Mouse (Mus musculus): ENCODE data around the gene Ano6. TPM values are rescaled to one million over a fixed set of nuclear protein-coding genes. Genes with fewer than 3 reads are reported as not detected.

Ano6 gene
- polyA plus RNA-seq, 1 experiment from 2014 or later = 30.8 TPM

DNA sequence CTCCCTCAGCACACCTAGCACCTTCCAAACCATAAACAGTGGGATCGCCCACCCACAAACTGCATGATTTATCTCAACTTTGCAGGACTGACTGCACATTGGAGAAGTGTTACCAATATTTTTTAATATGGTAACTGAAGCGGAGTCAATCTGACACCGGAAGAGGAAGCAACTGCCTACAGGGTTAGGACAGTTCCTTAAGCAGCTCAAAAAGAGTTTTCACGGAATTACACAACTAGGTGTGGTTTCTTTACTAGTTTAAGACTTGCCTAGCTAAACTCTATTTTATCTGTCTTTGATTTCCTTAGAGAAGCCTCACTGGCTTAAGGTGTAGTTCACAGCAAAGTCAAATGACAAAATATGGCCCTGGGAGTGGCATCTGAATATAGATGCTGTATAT, 223.9 kb downstream of the Ano6 start:
- Histone ChIP-seq H3K4me2 (no peak overlapping the region), H3K9ac (ENCODE audit: low read length) (no peak overlapping the region), H3K36me3 (ENCODE audit: control insufficient read depth, insufficient read depth, low read length) (no peaks in the 10 kb centered on the region), H3K4me1 (ENCODE audit: control insufficient read depth, insufficient read depth, low read length) (no peaks in the 10 kb centered on the region), H3K9me3 (ENCODE audit: control insufficient read depth, low read length) (no peaks in the 10 kb centered on the region), H3K27ac (ENCODE audit: low read depth, low read length) (no peak overlapping the region), H3K4me3 (ENCODE audit: low read depth, low read length) (no peak overlapping the region), H3K27me3 (ENCODE audit: control insufficient read depth, insufficient read depth, low read length) (no peaks in the 10 kb centered on the region)
- WGBS = 93% methylated on average over 4 of the region's 4 CpGs
- DNase-seq (ENCODE audit: low spot score, missing footprints) (no peak), ATAC-seq (ENCODE audit: low FRiP score) (no peak)

DNA sequence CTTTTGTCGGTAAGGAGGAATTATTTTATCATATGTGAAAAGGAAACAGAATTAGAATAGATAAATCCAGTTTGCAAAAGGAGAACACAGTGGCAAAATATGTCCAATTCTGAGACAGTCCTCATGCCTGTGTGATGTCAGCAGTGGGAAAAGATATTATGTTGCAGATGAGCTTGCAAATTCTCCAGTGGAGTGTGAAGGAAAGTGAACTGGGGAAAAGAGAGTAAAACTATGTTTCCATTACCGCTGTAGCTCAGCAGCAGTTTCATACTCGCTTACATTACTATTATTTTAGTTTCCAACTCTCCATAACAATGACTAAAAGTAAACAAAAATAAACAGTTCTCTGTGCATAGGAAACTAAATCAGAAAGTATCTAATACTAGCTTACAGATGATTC, 229.8 kb downstream of the Ano6 start:
- no peak overlapping the region for H3K4me3 ChIP-seq (ENCODE audit: low read depth, low read length)
- H3K9ac ChIP-seq (ENCODE audit: low read length) = no peak overlapping the region
- H3K36me3 ChIP-seq (ENCODE audit: control insufficient read depth, insufficient read depth, low read length) = no peaks in the 10 kb centered on the region
- DNase-seq (ENCODE audit: low spot score, missing footprints) (no peak), ATAC-seq (ENCODE audit: low FRiP score) (no peak)
- no peaks in the 10 kb centered on the region for H3K4me1 ChIP-seq (ENCODE audit: control insufficient read depth, insufficient read depth, low read length)
- no peaks in the 10 kb centered on the region for H3K27me3 ChIP-seq (ENCODE audit: control insufficient read depth, insufficient read depth, low read length)
- H3K4me2 ChIP-seq = no peak overlapping the region
- no peaks in the 10 kb centered on the region for H3K9me3 ChIP-seq (ENCODE audit: control insufficient read depth, low read length)
- no peak overlapping the region for H3K27ac ChIP-seq (ENCODE audit: low read depth, low read length)
- WGBS = 95% methylated on average over 3 of the region's 3 CpGs

DNA sequence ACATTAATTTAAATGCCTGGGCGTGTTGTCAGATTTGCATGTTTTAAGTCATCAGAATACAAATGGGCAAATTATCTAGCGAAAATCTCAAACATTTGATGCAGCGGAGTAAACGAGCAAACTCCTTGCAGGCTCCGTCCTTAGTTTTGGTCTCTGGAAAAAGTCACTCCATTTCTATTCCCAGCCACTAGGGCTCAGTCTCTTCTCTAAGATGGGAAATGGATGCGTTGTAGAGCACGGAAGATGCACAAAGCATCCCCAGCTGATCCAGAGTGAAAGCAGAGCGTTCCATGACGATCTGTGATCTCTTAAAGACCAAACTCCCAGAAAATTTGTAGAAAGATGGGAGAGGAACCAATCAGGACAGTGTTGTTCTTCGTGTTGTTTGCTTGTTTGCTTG, 230.9 kb downstream of the Ano6 start:
- no peak overlapping the region for H3K4me2 ChIP-seq
- H3K4me3 ChIP-seq (ENCODE audit: low read depth, low read length) = no peak overlapping the region
- H3K36me3 ChIP-seq (ENCODE audit: control insufficient read depth, insufficient read depth, low read length) = no peaks in the 10 kb centered on the region
- H3K27me3 ChIP-seq (ENCODE audit: control insufficient read depth, insufficient read depth, low read length) = no peaks in the 10 kb centered on the region
- H3K4me1 ChIP-seq (ENCODE audit: control insufficient read depth, insufficient read depth, low read length) = no peaks in the 10 kb centered on the region
- 59% methylated on average over 10 of the region's 10 CpGs for WGBS
- no peaks in the 10 kb centered on the region for H3K9me3 ChIP-seq (ENCODE audit: control insufficient read depth, low read length)
- ATAC-seq (ENCODE audit: low FRiP score) (no peak), DNase-seq (ENCODE audit: low spot score, missing footprints) (no peak)
- no peak overlapping the region for H3K9ac ChIP-seq (ENCODE audit: low read length)
- H3K27ac ChIP-seq (ENCODE audit: low read depth, low read length) = no peak overlapping the region

Small RNA genes within 50 kb of the gene (microRNA-seq; reads per million reads assigned to microRNA genes)
- gene Gm25070 = not detected

Other genes with a start within 250 kb of the Ano6 start
- gene Dbx2, start 134.9 kb upstream of the Ano6 start, polyA plus RNA-seq (2014; fragmentation: Nextera tagmentation; extraction: Ambion mirVana) = 3.0 and 4.0 TPM in 2 replicates